Mouse (Mus musculus): ENCODE data around the gene 4930558C23Rik. TPM values are rescaled to one million over a fixed set of nuclear protein-coding genes. Genes with fewer than 3 reads are reported as not detected.
"Not testable (repeated sequence)": the region's sequence is repeated elsewhere in the genome, so short reads cannot be mapped to it uniquely, and the experiment has no call there.

Gene 4930558C23Rik
- polyA plus RNA-seq, 1 experiment = not detected

DNA sequence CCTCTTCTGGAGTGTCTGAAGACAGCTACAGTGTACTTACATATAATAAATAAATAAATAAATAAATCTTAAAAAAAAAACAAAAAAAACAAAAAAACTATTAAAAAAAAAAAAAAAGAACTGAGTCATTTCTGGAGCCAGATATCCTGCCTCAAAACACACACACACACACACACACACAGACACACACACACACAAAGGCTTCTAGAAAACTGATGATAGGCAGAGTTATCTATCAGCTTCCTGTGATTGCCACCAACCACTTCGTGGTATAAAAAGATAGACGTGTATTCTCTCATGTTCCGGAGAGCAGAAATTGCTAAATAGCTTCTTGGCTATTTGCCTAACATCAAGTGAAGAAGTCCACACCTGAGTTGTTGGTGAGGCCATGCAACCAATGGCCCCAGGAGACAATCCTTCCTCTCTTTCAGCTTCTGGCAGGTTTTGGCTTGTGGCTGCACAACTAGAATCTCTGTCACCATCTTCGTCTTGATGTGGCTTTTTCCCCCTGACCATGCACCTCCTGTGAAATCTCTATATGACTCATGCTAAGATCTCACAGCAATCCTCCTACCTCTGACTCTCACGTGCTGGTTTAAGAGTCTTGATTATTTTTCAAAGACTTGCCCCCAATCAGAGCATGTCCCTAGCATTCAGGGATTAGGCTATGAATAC is 17.1 kb downstream of the 4930558C23Rik start:
- Histone ChIP-seq H3K4me1 (ENCODE audit: control insufficient read depth, insufficient read depth, low read length) (no peaks in the 10 kb centered on the region), H3K4me3 (ENCODE audit: insufficient read depth, low read length) (no peak overlapping the region), H3K27ac (ENCODE audit: insufficient read depth, low read depth, low read length) (no peak overlapping the region)
- TF ChIP-seq CTCF (IDR thresholded peaks at IDR 0.05; ENCODE audit: low read depth, low read length) (no peak), POLR2A (IDR thresholded peaks at IDR 0.05; ENCODE audit: borderline replicate concordance, low read depth, low read length) (no peak)

DNA sequence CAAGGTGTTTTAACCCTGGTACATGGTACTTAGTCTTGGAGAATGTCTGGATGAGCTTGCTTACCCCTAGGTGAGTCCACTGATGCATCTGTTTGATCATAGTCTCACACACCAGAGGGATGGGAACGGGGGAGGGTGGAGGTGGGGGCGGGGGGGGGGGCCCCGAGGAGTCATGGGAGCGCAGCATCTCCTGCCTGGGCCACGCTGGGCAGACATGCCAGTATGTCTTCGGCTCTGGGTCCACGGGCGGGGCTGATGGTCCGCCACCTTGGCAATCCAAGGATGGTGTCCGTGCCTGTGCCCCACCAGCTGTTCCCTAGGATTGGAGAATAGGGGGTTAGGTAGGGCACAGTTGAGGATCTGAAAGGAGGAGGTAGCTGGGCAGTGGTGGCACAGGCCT is 29.4 kb downstream of the 4930558C23Rik start:
- Histone ChIP-seq H3K4me1 (ENCODE audit: control insufficient read depth, insufficient read depth, low read length) (no peaks in the 10 kb centered on the region), H3K27ac (ENCODE audit: insufficient read depth, low read depth, low read length) (no peak overlapping the region), H3K4me3 (ENCODE audit: insufficient read depth, low read length) (no peak overlapping the region)
- TF ChIP-seq POLR2A (IDR thresholded peaks at IDR 0.05; ENCODE audit: borderline replicate concordance, low read depth, low read length) (no peak), CTCF (IDR thresholded peaks at IDR 0.05; ENCODE audit: low read depth, low read length) (no peak)

DNA sequence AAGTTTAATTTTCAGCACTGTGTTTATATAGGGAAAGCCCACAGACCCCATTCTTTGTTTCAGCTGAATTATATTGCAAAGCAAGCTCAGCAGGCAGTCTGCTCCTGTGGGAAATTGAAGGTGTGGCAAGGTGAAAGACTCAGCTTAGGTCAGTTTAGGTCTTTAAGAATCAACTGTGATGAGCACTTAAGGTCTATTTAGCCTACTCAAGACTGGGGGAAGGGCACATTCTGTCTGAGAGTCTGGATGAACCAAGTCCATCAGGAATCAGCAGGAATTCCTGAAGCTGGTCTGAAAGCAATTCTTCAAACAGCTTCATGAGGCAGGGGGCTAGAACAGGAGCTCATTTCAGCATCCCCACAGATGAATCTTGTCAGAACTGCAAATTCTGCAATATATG is 32.5 kb downstream of the 4930558C23Rik start:
- H3K4me1 ChIP-seq (ENCODE audit: control insufficient read depth, insufficient read depth, low read length) = no peaks in the 10 kb centered on the region
- H3K4me3 ChIP-seq (ENCODE audit: insufficient read depth, low read length) = no peak overlapping the region
- TF ChIP-seq POLR2A (IDR thresholded peaks at IDR 0.05; ENCODE audit: borderline replicate concordance, low read depth, low read length) (no peak), CTCF (IDR thresholded peaks at IDR 0.05; ENCODE audit: low read depth, low read length) (no peak)
- no peak overlapping the region for H3K27ac ChIP-seq (ENCODE audit: insufficient read depth, low read depth, low read length)

DNA sequence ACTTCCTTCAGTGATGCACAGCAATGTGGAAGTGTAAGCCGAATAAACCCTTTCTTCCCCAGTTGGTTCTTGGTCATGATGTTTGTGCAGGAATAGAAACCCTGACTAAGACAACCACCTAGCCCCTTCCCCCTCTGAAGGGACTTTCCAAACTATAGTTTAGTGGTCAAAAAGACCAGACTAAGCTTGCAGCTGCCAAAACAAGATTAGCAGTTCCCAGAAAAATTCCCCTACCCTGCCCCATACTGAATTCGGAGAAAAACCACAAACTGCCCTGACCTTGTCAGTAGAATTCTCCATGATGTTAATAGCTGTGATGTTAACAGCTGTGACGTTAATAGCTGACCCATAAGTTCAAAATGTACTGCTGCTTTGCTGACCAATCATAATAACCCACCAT is 42.4 kb downstream of the 4930558C23Rik start:
- not testable (repeated sequence) for H3K4me3 ChIP-seq (ENCODE audit: insufficient read depth, low read length); H3K4me1 ChIP-seq (ENCODE audit: control insufficient read depth, insufficient read depth, low read length); H3K27ac ChIP-seq (ENCODE audit: insufficient read depth, low read depth, low read length)

DNA sequence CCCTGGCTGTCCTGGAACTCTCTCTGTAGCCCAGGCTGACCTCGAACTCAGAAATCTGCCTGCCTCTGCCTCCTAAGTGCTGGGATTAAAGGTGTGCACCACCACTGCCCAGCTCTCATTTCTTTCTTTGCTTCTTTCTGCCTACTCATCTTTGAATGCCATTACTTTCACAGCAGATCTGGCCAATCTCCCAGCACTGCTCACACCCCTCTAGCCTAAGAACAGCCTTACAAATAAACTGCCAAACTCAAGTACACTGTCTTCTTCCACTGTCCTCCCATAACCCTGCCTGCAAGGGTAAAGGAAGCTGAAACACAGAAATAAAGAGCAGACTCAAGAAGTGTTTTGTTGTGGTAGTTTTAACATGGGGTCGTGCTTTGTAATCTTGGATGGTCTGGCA is 44.9 kb downstream of the 4930558C23Rik start:
- H3K4me3 ChIP-seq (ENCODE audit: insufficient read depth, low read length) = no peak overlapping the region
- TF ChIP-seq POLR2A (IDR thresholded peaks at IDR 0.05; ENCODE audit: borderline replicate concordance, low read depth, low read length) = no peak
- no peak for TF ChIP-seq CTCF (IDR thresholded peaks at IDR 0.05; ENCODE audit: low read depth, low read length)
- H3K27ac ChIP-seq (ENCODE audit: insufficient read depth, low read depth, low read length) = no peak overlapping the region
- peaks cover 5% of the 10 kb centered on the region; the same call in 1 of the 2 replicates for H3K4me1 ChIP-seq (ENCODE audit: control insufficient read depth, insufficient read depth, low read length)

DNA sequence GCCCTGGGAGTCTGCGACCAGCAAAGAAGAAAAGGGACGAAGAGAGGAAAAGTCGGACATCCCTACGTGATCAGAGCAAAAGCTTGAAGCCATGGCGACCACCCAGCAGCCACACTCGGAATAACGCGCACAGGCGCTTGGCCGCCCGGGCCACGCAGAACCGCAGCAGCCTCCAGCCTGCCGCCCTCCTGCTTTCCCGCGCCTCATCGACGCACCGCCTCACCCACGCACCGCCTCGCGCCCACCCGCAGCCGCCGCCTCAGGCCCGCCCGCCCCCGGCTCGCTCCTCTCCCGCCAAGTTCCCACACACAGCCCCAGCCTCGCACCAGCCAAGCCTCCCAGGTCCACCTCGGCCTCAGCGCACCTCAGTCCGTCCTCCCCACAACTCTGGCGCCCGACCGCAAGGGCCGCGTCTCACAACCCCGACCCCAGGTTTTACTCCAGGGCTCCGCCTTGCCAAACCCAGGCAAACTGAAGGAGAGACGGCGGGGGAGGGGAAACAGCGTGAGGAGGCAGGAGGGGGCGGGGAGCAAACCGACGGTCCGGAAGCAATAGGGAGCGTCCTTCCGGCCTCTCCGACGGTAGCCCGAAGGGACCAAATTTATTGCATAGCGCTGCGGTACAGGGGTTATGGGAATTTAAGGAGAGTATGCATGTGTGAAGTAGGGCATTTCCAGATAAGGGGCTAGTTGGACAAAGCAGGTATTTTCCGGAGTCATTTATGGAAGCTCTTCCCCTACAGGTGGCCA is 45.8 kb downstream of the 4930558C23Rik start, which contains the start of gene Setdb1:
TSS of gene Setdb1 (minus strand) at position 502 of the 749 bp plus-strand sequence.
- peak within 1 kb of the TSS; percentile 76 for H3K4me3 ChIP-seq (ENCODE audit: insufficient read depth, low read length)
- peak within 1 kb of the TSS; percentile 40 for H3K27ac ChIP-seq (ENCODE audit: insufficient read depth, low read depth, low read length)
- H3K4me1 ChIP-seq (ENCODE audit: control insufficient read depth, insufficient read depth, low read length) = not testable (repeated sequence)

DNA sequence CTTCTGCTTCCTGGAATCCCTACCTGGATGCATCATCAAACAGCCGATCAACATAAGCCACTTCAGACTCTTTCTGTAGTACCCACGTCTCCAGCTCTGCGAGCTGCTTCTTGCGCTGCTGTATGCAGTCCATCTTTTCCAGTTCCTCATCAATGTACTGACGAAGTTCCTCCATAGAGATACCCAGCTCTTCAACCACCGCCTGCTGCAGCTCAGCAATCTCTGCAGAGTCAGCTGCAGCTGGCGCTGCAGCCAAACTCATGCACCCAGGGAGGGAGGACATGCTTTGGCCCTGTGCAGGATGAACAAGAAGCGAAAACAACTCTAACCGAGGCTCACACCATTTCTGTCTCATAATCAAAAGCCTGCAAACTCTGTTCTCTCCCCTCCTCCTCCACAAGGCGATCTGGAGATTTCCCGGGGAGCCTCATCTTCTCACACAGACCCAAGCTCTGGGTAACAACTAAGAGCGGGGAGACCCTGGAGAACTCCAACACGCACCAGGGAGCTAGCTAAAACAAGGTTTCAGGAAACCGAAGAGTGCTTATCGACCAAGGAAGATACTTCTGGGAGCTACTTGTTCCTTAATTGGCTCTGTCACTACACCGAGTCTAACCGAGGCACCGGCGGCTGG is 46.6 kb downstream of the 4930558C23Rik start:
- H3K4me3 ChIP-seq (ENCODE audit: insufficient read depth, low read length) = peak overlapping the region; percentile 76
- H3K27ac ChIP-seq (ENCODE audit: insufficient read depth, low read depth, low read length); H3K4me1 ChIP-seq (ENCODE audit: control insufficient read depth, insufficient read depth, low read length): not testable (repeated sequence)

DNA sequence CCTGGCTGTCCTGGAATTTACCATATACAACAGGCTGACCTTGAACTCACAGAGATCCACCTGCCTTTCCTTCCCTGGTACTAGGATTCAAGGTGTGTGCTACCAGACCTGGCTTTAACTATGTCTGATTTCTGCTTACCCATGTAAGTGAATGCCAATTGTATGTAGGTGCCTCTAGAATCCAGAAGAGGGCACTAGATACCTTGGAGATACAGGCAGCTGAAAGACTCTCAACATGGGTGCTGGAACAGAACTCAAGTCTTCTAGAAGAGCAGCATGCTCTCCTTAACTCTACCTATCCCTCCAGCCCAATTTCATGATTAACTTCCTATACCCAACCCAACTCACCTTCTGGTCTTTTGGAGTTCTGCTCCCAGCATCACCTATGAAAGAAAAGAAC is 53.1 kb downstream of the 4930558C23Rik start:
- TF ChIP-seq POLR2A (IDR thresholded peaks at IDR 0.05; ENCODE audit: borderline replicate concordance, low read depth, low read length) (no peak), CTCF (IDR thresholded peaks at IDR 0.05; ENCODE audit: low read depth, low read length) (no peak)
- H3K4me3 ChIP-seq (ENCODE audit: insufficient read depth, low read length) = no peak overlapping the region
- H3K4me1 ChIP-seq (ENCODE audit: control insufficient read depth, insufficient read depth, low read length) = no peaks in the 10 kb centered on the region
- no peak overlapping the region for H3K27ac ChIP-seq (ENCODE audit: insufficient read depth, low read depth, low read length)

DNA sequence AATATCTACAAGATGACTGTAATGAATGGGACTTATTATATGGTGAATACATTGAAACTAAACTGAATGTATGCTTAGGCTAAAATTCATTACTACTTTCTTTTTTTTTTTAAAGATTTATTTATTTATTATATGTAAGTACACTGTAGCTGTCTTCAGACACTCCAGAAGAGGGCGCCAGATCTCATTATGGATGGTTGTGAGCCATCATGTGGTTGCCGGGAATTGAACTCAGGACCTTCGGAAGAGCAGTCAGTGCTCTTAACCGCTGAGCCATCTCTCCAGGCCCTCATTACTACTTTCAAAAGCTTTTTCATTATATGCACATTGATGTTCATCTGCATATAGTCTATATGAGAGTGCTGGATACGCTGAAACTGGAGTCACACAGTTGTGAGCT is 54.3 kb downstream of the 4930558C23Rik start:
- not testable (repeated sequence) for H3K4me3 ChIP-seq (ENCODE audit: insufficient read depth, low read length); H3K27ac ChIP-seq (ENCODE audit: insufficient read depth, low read depth, low read length); H3K4me1 ChIP-seq (ENCODE audit: control insufficient read depth, insufficient read depth, low read length)

DNA sequence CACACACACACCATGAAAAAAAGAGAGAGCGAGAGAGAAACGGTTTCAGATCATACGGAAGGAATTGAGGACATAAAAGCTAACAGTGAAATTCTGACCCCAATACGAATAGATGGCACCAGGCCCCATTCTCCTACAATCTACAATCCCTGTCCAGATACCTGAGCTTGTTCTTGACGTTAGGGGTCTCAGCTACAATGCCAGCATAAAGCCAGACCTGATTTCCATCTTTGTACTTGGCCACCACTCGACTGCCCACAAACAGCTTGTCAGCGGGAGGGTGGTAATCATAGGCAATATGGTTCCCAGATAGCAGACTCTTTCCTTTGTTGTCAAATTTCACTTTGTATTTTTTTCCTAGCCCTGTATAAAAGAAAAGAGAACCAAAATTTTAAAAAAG is 56.2 kb downstream of the 4930558C23Rik start:
- Histone ChIP-seq H3K4me1 (ENCODE audit: control insufficient read depth, insufficient read depth, low read length) (no peaks in the 10 kb centered on the region), H3K4me3 (ENCODE audit: insufficient read depth, low read length) (no peak overlapping the region), H3K27ac (ENCODE audit: insufficient read depth, low read depth, low read length) (no peak overlapping the region)
- no peak for TF ChIP-seq CTCF (IDR thresholded peaks at IDR 0.05; ENCODE audit: low read depth, low read length)
- no peak for TF ChIP-seq POLR2A (IDR thresholded peaks at IDR 0.05; ENCODE audit: borderline replicate concordance, low read depth, low read length)

DNA sequence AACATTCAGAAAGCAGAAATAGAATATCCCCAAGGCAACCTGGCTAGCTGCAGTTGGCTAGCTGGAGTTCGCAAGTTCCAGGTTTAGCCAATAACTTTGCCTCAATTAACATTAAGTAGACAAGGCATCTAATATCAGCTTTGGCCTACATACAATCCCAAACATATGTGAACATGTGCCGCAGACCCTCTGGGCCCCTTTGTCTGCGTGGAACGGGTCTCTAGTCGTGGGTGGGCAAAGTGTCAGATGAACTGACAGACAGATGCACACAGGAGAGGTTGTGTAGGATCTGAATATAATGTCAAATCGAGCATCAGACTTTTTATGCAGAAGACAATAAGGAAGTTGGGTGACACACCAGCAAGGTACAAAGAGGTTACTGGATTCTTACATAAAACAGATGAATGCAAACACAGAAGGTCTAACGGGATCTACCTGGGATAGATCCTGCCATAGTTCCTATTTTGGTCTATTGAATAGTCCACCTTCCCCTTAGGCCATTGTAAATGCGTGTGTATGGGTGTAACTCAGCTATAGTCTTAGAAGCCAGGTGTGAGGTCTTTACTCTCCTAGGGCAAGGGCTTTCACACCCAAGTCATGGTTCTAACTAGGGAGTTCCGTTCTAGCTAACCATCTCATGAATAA is 59.2 kb downstream of the 4930558C23Rik start:
- H3K4me1 ChIP-seq (ENCODE audit: control insufficient read depth, insufficient read depth, low read length); H3K4me3 ChIP-seq (ENCODE audit: insufficient read depth, low read length): not testable (repeated sequence)

More for the DNA sequence above, 59.2 kb downstream of the 4930558C23Rik start:
- not testable (repeated sequence) for H3K27ac ChIP-seq (ENCODE audit: insufficient read depth, low read depth, low read length)
